Mouse (Mus musculus) neural tube, embryonic 12.5 days (tissue): Measurements from ENCODE around the gene Plxnc1. TPM values are rescaled to one million over a fixed set of nuclear protein-coding genes. Genes with fewer than 3 reads are reported as not detected.

ENCODE experiments used
- ATAC-seq: fragments of 200-750 bp; cut with Nextera tagmentation; 2 replicates; pipeline ENCODE4 v1.8.0; 2017; ENCODE audit warnings: low read depth, mild to moderate bottlenecking, moderate TSS enrichment, moderate library complexity; ENCODE audit not compliant: low FRiP score
- H3K27ac ChIP-seq: fragments of 300-500 bp; sonication (generic); 2 replicates; pipeline ENCODE4 v1.5.1; 2016
- H3K27me3 ChIP-seq: fragments of 300-500 bp; sonication (generic); replicated peaks from 2 replicates; pipeline ENCODE4 v1.6.1; 2016; ENCODE audit warnings: mild to moderate bottlenecking
- H3K36me3 ChIP-seq: fragments of 300-500 bp; sonication (generic); 2 replicates; pipeline ENCODE4 v1.6.1; 2016; ENCODE audit warnings: mild to moderate bottlenecking
- H3K4me1 ChIP-seq: fragments of 300-500 bp; sonication (generic); 2 replicates; pipeline ENCODE4 v1.6.1; 2016
- H3K4me2 ChIP-seq: fragments of 300-500 bp; sonication (generic); replicated peaks from 2 replicates; pipeline ENCODE4 v1.6.1; 2016; ENCODE audit warnings: mild to moderate bottlenecking
- H3K4me3 ChIP-seq: fragments of 300-500 bp; sonication (generic); 2 replicates; pipeline ENCODE4 v1.5.1; 2016
- H3K9ac ChIP-seq: fragments of 300-500 bp; sonication (generic); 2 replicates; pipeline ENCODE4 v1.6.1; 2016; ENCODE audit warnings: mild to moderate bottlenecking
- H3K9me3 ChIP-seq: fragments of 300-500 bp; sonication (generic); 2 replicates; pipeline ENCODE4 v1.6.1; 2016; ENCODE audit warnings: mild to moderate bottlenecking
- WGBS: fragments of 180-500 bp; shearing (Covaris S2); methylation state at CpG from one replicate; pipeline ENCODE4 v1.1.7; 2016; 5-methylcytosine and 5-hydroxymethylcytosine counted together
- polyA plus RNA-seq: library from polyadenylated mRNA; unstranded; fragments of >200 nt; fragmentation: Nextera tagmentation; extraction: Ambion mirVana; gene quantifications from 2 replicates; pipeline ENCODE4 v1.2.1, GENCODE M21; 2016

Plxnc1 gene
- polyA plus RNA-seq, 1 experiment from 2014 or later: 6.0 TPM

DNA sequence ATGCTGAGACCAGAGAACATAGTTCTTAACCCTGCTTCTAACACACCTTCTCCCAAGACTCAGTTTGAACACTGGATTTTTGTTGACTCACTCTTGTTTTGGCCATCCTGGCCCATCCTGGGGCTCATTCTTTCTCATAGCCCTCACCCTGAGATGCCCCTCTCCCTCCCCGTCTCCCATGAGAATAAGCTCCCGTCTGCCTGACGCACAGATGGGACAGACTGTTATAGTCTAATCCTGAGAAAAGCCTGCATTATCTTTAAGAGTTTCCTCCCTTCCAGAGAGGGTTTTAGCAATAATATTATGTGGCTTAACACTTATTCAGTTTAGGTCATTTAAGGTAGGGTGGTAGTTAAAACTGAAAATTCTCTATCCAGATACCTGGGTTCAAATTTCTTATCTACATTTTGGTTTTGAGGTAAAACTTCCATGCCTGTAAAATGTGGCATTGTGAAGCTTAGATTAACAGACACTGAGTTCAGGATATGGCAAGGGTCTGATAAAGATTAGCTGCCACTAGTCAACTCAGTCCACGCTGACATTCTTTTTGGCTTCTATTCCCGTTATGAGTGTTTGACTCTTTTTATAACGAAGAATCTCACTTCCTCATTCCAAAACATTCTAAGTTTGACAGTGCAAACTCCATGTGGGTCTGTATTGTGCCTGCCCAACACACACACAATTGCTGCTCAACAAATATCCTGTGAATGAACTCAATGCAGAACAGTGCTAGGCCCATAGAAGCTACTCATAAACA is 86.2 kb downstream of the Plxnc1 start:
- no peaks in the 10 kb centered on the region for H3K4me1 ChIP-seq
- 92% methylated on average over 6 of the region's 6 CpGs for WGBS
- no peak overlapping the region for H3K27ac ChIP-seq
- no peak overlapping the region for H3K4me2 ChIP-seq
- H3K9ac ChIP-seq: no peak overlapping the region
- no peak overlapping the region for H3K4me3 ChIP-seq
- peaks cover 7% of the 10 kb centered on the region; the same call in 1 of the 2 replicates for H3K36me3 ChIP-seq
- no peaks in the 10 kb centered on the region for H3K27me3 ChIP-seq
- ATAC-seq: no peak
- H3K9me3 ChIP-seq: no peaks in the 10 kb centered on the region

DNA sequence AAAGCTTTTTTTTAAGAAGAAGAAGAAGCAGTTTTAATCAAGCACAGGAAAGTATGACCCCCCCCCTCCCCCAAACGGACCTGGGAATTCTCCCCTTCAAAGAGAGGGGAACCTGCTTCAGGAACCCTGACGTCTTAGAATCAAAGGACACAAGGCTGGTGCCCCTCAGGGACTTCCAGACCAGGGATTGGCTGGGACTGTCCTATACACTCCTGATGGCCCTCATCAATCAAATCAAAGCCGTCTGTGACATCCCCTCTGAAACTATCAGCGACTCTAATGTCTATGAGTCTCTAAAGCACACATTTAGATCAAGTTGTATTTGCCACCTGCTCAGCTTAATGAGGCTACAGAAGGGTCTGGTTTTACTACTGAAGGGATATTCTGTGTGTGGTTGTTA is 94.1 kb downstream of the Plxnc1 start:
- Histone ChIP-seq H3K36me3 (no peaks in the 10 kb centered on the region), H3K9me3 (no peaks in the 10 kb centered on the region), H3K9ac (no peak overlapping the region), H3K27ac (no peak overlapping the region), H3K27me3 (no peaks in the 10 kb centered on the region), H3K4me3 (no peak overlapping the region), H3K4me1 (0 out of 2 replicates have a peak, but pooled peaks cover 5% of the 10 kb centered on the region), H3K4me2 (no peak overlapping the region)
- WGBS: 24% methylated on average over 4 of the region's 4 CpGs
- ATAC-seq: no peak

DNA sequence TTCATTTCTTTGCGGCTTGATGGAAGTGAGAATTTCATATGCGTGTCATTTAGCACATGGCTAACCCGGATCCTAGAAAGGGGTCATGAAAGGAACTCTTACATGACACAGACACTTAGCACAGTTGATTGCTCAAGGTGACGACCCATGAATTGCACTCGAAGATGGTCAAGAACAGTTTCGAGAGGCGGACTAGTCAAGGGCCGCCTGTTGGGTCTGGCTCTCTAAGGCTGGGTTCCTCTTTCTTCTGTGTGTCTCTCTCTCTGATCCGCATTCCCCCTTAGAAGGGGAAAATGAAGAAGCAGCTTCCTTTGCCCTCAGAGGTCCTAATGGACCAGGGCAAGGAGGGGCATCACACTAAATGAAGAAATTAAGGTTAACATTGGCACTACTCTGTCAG is 94.7 kb downstream of the Plxnc1 start:
- Histone ChIP-seq H3K27me3 (no peaks in the 10 kb centered on the region), H3K4me2 (no peak overlapping the region), H3K27ac (no peak overlapping the region), H3K4me1 (0 out of 2 replicates have a peak, but pooled peaks cover 5% of the 10 kb centered on the region), H3K9ac (no peak overlapping the region), H3K36me3 (no peaks in the 10 kb centered on the region), H3K9me3 (no peaks in the 10 kb centered on the region), H3K4me3 (no peak overlapping the region)
- ATAC-seq: no peak
- WGBS: 88% methylated on average over 9 of the region's 9 CpGs

DNA sequence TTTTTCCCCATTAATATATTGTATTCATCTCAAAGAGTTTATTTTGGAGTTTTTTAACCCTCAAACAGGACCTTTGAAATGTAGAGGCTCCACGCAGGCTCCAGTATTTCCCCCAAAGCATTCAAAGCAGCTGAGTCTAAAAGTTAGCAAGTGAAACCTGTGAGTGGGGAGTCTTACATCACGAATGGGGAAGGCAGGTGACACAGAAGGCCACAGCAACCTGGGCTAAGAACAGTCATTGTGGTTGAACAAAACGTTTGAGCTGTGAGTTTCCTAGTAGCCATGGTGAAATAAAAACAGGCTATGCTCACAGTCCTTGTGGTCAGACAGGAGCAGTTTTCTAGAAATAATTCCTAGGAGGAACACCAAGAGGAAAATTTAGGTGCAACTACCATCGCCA is 95.3 kb downstream of the Plxnc1 start:
- H3K9ac ChIP-seq: no peak overlapping the region
- 84% methylated on average over 4 of the region's 4 CpGs for WGBS
- H3K9me3 ChIP-seq: no peaks in the 10 kb centered on the region
- H3K36me3 ChIP-seq: no peaks in the 10 kb centered on the region
- no peak for ATAC-seq
- no peaks in the 10 kb centered on the region for H3K27me3 ChIP-seq
- H3K4me3 ChIP-seq: no peak overlapping the region
- H3K4me1 ChIP-seq: 0 out of 2 replicates have a peak, but pooled peaks cover 5% of the 10 kb centered on the region
- H3K27ac ChIP-seq: no peak overlapping the region
- H3K4me2 ChIP-seq: no peak overlapping the region

DNA sequence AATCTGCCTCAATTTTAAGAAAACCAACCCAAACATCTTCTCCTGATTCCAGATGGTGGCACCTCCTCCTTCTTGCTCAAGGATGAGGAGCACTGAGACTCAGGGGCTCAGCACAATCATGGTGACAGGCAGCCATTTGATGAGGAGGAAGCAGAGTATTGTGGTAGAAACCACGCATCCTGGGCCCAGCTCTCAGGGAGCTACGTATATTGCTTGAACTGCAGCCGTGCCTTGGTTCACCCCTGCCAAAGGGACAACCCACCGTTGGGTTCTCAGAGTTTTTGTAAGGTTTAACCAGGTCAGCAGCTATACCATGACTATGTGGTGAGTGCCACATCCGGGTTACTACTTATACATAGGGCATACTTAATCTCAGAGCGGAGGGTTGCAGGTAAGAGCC is 96.3 kb downstream of the Plxnc1 start:
- ATAC-seq: no peak
- Histone ChIP-seq H3K4me1 (0 out of 2 replicates have a peak, but pooled peaks cover 5% of the 10 kb centered on the region), H3K4me3 (no peak overlapping the region), H3K4me2 (no peak overlapping the region), H3K36me3 (no peaks in the 10 kb centered on the region; the same call in 1 of the 2 replicates), H3K9me3 (no peaks in the 10 kb centered on the region), H3K9ac (no peak overlapping the region), H3K27me3 (no peaks in the 10 kb centered on the region), H3K27ac (no peak overlapping the region)
- WGBS: 92% methylated on average over 6 of the region's 6 CpGs

DNA sequence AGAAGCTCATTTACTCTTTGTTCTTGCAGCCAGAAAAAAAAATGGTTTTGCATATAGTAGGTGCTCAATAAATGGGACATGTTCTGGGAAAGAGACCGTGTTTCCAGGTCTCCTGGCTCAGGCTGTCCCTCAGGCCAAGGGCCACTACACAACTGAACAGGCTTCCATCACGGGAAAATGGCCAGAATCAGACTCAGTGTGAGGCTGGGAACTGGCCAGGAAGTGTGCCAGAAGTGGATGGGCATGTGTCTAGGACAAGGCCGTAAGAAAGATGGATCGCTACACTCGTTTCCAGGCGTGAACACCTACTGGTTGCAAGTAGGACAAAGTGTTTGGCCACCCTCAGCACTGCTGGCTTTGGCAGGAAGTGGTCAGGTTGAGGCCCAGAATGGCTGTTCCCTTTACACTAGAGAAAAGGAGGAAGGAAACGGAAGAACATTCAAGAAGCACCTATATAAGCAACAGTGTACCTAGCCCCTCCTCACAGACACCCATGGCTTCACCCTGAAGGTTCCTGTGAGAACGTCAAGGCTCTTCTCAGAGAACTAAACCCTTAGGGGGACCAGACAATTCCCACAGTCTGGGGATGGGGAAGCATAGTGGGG is 98.0 kb downstream of the Plxnc1 start:
- 89% methylated on average over 8 of the region's 8 CpGs for WGBS
- ATAC-seq: no peak
- 0 out of 2 replicates have a peak, but pooled peaks cover 5% of the 10 kb centered on the region for H3K4me1 ChIP-seq

DNA sequence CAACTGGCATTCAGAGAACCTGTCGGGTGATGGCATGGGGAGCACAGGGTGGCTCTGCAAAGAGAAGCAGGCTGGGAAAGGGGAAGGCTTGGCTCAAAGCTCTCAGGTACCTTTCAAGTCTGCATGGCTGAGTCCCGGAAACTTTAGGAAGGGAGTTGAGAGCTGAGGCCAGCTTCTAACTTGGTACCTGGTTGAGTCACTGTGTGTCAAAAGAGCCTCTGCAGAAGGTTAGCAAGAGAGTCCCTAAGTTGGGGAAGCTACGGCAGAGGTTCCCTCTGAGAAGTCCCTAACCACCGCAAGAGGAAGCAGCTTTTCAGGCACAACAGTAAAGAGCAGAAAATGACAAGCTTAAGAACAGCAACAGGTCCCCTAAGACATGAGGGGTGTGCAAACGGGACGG is 99.9 kb downstream of the Plxnc1 start:
- Histone ChIP-seq H3K27me3 (no peaks in the 10 kb centered on the region), H3K4me1 (no peaks in the 10 kb centered on the region), H3K9me3 (no peaks in the 10 kb centered on the region), H3K9ac (no peak overlapping the region), H3K36me3 (peaks cover 7% of the 10 kb centered on the region; the same call in 1 of the 2 replicates), H3K4me2 (no peak overlapping the region), H3K27ac (no peak overlapping the region), H3K4me3 (no peak overlapping the region)
- ATAC-seq: no peak
- WGBS: 89% methylated on average over 6 of the region's 6 CpGs

More for the DNA sequence above, 98.0 kb downstream of the Plxnc1 start:
- Histone ChIP-seq H3K9me3 (no peaks in the 10 kb centered on the region), H3K9ac (no peak overlapping the region), H3K27ac (no peak overlapping the region), H3K4me2 (no peak overlapping the region), H3K27me3 (no peaks in the 10 kb centered on the region), H3K36me3 (peaks cover under 1% of the 10 kb centered on the region; the same call in 1 of the 2 replicates), H3K4me3 (no peak overlapping the region)

DNA sequence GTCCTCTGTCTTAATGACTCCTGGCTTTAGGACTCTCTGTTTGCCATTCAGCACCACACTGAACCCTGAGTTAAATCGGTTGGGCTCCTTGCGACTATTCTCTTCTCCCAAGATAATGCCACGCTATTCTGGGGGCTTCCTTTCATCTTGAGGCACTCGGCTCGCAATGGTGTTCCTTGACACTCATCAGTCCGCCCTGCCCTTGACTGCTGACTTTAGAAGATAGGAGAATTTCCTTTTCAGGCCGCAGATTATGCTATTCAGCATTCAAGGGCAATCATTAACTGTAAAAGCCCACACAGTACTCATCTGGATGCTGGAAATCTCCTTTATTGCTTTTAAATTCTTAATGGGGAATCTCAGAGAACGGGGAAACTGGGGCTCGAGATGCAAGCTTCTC is 108.8 kb downstream of the Plxnc1 start:
- Histone ChIP-seq H3K36me3 (no peaks in the 10 kb centered on the region), H3K9me3 (no peaks in the 10 kb centered on the region), H3K4me1 (no peaks in the 10 kb centered on the region), H3K4me2 (no peak overlapping the region), H3K27ac (no peak overlapping the region), H3K27me3 (no peaks in the 10 kb centered on the region), H3K9ac (no peak overlapping the region), H3K4me3 (no peak overlapping the region)
- no peak for ATAC-seq
- WGBS: 77% methylated on average over 9 of the region's 9 CpGs

DNA sequence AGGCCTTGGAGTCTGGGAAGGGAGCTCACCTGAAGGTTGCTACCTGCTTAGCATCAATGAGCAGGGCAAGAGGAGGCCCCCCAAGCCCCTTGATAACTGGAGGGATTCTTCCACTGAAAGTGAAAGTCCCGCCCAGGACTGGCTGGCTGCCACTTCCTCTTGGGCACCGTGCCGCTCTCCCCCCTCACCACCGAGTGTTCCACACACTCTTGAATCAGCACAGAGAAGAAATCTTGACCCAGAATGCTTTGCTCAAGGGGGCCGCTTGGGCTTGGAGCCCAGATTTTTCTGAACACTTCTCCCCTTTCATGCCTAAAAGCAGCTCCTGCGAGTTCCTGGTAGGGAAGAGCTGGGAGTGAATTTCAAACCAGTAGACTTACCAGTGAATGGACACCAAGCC is 115.2 kb downstream of the Plxnc1 start:
- H3K4me2 ChIP-seq: no peak overlapping the region
- 81% methylated on average over 6 of the region's 6 CpGs for WGBS
- H3K27me3 ChIP-seq: no peaks in the 10 kb centered on the region
- H3K4me1 ChIP-seq: no peaks in the 10 kb centered on the region
- no peak for ATAC-seq
- H3K4me3 ChIP-seq: no peak overlapping the region
- H3K27ac ChIP-seq: no peak overlapping the region
- H3K9ac ChIP-seq: no peak overlapping the region
- H3K9me3 ChIP-seq: no peaks in the 10 kb centered on the region
- H3K36me3 ChIP-seq: 0 out of 2 replicates have a peak, but pooled peaks cover 8% of the 10 kb centered on the region

DNA sequence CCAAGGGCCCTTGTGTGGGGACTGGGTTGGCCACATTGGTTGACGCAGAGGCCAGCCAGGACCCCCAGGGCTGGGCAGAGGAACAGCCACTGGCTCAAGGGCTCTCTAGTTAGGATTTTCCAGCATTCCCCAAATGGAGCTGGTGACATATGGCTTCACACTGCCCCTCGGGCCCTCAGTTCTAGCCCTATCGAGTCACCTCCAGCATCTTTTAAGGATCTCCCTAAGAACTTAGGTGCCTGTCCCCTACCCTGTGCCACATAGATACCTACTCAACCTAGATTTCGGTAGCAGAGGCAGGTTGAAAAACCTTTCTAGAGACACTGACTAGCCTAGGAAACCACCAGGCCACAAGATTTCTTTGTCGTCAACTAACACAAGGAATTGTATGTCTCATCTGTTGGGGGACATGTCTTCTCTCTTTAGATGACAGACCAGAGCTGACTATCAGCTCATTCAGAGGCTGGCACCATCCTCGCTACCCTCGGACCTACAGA is 115.9 kb downstream of the Plxnc1 start:
- 94% methylated on average over 7 of the region's 7 CpGs for WGBS
- 0 out of 2 replicates have a peak, but pooled peaks cover 8% of the 10 kb centered on the region for H3K36me3 ChIP-seq
- H3K9me3 ChIP-seq: no peaks in the 10 kb centered on the region
- H3K27ac ChIP-seq: no peak overlapping the region
- no peak overlapping the region for H3K4me3 ChIP-seq
- ATAC-seq: no peak
- no peaks in the 10 kb centered on the region for H3K27me3 ChIP-seq
- no peak overlapping the region for H3K4me2 ChIP-seq
- no peaks in the 10 kb centered on the region for H3K4me1 ChIP-seq
- H3K9ac ChIP-seq: no peak overlapping the region

DNA sequence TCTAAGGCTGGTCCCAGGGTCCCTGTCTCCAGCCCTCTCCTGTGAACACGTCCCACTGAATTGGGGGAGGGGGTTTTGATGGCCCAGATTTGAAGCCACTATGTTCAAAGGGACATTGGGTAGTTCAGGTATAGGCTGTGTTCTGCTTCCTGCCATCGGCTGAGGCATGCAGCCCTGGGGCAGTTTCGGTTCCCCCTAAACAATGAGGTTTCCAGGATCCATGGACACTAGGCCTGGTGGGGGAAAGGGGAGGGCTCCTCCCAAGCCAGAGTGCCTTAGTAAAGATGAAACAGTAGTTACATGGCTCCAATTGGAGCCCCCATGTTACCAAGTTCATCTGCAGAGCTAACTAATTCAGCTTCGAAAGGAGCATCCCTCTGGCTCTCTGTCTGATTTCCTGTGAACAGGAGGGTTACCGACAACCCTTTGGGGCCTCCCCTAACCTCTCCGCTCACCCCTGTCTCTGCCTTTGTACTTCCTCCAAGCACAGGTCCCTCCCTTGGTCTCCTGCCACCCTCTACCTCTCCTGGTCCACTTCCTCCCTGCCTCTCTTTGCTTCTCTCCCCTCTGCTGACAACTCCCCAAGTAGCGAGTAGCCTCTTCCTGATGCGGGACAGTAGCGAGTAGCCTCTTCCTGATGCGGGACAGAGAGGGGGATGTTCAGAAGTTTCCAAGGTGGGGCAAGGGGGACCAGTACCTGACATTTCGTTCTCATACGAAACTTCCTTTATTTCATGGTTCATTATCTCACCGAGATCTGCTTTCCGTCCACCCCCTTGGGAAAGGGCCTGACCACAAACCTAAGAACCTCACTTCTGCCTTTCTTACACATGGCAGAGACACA is 116.5 kb downstream of the Plxnc1 start:
- no peak overlapping the region for H3K4me2 ChIP-seq
- no peak for ATAC-seq
- H3K9ac ChIP-seq: no peak overlapping the region
- 0 out of 2 replicates have a peak, but pooled peaks cover 8% of the 10 kb centered on the region for H3K36me3 ChIP-seq
- no peaks in the 10 kb centered on the region for H3K9me3 ChIP-seq
- H3K4me1 ChIP-seq: no peaks in the 10 kb centered on the region
- no peaks in the 10 kb centered on the region for H3K27me3 ChIP-seq
- 89% methylated on average over 14 of the region's 14 CpGs for WGBS
- no peak overlapping the region for H3K27ac ChIP-seq
- H3K4me3 ChIP-seq: no peak overlapping the region

DNA sequence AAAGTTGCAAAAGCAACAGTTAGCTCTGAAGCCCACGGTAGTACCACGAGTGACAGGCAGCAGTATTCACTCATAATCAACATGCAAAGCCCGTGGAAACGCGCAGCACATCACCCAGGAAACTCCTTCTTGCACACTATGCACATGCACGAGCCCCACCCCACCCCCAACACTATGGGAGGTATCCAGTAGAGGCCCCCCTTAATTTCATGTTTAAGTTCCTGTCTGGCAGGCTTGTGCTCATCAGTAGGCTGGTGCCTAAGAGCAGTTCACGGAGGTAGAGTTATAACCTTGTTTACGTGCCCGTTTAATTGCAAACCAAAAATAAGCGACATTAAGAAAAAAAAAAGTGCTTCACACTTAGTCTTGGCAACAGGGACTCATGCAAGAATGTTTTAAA is 117.3 kb downstream of the Plxnc1 start:
- Histone ChIP-seq H3K27me3 (no peaks in the 10 kb centered on the region), H3K27ac (no peak overlapping the region), H3K9ac (no peak overlapping the region), H3K36me3 (0 out of 2 replicates have a peak, but pooled peaks cover 8% of the 10 kb centered on the region), H3K4me1 (no peaks in the 10 kb centered on the region), H3K9me3 (no peaks in the 10 kb centered on the region), H3K4me2 (no peak overlapping the region), H3K4me3 (no peak overlapping the region)
- 93% methylated on average over 10 of the region's 10 CpGs for WGBS
- ATAC-seq: no peak
